Mouse (Mus musculus) retina, postnatal 1 day (tissue): ENCODE measurements around the gene Slc41a1.
A peak's percentile ranks its signal among the peaks of the same experiment; 100 is the strongest.
"Not testable (repeated sequence)": the region's sequence is repeated elsewhere in the genome, so short reads cannot be mapped to it uniquely, and the experiment has no call there.

Experiments used
- DNase-seq: peaks from one replicate; pipeline ENCODE4 v3.0.0-alpha.2; 2012

Slc41a1 gene

DNA sequence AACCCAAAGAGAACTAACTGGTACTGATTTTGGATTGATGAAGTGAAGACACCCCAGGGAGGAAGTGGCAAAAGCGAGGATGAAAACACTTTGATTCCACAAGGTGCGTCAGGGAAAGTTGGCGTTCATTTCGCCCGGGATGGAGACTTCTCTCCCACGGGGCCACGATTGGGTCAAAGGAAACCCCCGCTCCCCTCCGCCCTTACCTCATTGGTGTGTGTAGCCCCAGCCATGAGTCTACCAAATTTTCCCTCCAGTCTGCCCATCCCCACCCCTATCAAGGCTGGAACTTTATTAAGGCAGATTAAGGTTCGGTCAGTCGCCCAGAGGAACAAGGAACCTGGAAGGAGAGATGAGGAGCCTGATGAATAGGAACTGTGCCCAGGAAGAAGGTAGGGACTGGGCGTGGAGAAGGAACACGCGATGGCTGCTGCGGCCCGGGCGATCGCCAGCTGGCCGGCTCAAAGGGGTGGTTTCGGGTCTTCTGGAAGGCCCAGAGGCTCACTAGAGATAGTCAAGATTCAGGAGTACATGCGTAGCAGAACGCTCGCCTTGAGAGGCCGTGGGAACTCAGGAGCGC lies at the start of gene Slc41a1:
Gene Slc41a1, plus strand, starts transcription at position 287 of the 580 bp plus-strand sequence.
- DNase-seq = no peak

DNA sequence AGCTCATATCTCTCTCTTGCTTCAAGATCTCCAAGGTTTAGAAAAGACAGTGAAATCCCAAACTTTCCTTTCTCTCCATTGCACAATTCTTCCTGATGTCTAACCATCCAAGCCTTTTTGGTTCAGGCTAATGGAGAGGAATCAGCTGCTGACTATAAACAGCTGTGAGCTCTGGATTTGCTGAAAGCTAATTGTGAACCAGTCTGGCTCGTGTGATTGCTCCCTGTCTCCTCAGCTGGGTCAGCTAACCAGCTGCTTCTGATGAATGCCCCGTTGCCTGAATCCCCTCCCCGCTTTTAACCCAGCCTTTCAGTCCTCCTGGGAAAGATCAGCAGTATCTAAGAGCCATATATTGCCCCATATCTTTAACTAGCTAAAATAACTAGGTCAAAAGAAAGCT lies 32.7 kb upstream of the Slc41a1 start:
- DNase-seq = peak; percentile 61

DNA sequence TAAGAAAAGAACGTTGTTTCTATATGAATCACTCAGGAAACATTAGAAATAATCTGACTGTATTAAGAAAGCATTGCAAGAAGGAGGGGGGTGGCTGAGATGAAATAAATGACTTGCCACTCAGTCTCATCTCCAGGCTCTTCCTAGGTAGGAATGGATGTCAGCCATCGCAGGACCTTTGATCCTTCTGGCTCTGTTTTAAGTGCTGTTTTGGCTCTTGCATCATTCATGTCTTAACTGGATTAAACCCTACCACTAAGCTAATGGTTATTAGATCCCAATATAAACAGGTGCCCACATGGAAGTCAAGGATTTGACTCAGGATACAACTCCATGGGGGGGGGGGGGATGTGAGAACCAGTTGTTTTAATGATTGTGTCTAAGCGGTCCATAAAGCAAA lies 32.1 kb upstream of the Slc41a1 start:
- DNase-seq = no peak

DNA sequence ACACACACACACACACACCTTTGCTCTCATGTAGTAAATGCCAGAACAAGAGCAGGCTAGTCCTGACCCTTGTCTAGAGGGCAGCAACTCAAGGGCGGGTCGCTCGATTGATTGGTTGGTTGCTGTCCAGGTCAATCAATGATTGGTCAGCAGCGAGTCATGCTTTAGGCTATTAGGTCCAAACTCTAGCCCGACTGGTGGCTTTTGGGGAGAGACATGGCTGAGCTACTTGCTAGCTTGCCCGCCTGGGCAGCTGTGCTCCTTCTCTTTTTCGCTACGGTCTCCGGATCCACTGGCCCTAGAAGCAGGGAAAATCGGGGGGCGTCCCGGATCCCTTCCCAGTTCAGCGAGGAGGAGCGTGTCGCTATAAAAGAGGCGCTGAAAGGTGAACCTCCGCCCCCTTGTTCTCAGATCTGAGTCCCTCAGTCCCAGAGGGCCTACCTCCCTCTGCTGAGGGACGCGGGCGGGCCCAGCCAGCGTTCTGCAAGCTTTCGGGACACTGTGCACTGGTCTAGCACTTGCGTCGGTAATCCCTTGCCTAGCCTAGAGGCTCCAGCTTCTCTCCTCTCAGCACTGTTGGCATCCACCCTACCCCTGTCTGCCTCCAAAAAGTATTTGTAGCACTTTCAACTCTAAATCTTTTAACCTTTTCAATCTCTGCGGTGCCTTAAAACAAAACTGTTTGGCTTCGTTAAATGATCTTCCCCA lies 29.9 kb upstream of the Slc41a1 start, which contains the start of gene Pm20d1:
Gene Pm20d1, plus strand, starts transcription at position 180 of the 708 bp plus-strand sequence.
- peak; percentile 55 for DNase-seq

DNA sequence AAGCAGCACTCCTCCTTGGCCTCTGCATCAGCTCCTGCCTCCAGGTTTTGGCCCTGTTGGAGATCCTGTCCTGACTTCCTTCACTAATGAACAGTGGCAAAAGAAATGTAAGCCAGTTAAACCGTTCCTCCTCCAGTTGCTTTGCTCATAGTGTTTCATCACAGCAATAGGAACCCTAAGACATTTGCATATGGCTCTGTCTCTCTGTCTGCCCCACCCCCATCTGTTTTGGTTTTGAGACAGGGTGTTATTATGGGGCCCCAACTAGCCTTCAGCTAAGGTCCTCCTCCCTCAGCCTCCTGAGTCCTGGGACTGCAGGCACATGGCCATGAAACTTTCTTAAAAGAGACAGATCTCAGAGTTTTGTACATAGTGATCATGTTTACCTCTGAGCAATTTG lies 27.3 kb upstream of the Slc41a1 start:
- no peak for DNase-seq

DNA sequence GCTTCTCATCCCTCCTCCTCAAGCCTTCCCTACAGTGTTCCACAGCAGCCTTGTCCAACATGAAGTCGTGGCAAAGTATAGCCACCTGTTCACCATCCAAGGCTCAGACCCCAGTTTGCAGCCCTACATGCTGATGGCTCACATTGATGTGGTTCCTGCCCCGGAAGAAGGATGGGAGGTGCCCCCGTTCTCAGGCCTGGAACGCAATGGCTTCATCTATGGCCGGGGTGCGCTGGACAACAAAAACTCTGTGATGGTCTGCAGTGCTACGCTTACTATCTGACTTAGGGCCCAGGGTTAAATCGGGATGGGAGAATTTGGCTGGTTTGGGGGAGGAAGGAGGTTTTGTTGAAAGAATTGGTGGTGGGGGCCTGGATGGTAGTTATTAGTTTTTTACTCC lies 26.2 kb upstream of the Slc41a1 start:
- DNase-seq = no peak

DNA sequence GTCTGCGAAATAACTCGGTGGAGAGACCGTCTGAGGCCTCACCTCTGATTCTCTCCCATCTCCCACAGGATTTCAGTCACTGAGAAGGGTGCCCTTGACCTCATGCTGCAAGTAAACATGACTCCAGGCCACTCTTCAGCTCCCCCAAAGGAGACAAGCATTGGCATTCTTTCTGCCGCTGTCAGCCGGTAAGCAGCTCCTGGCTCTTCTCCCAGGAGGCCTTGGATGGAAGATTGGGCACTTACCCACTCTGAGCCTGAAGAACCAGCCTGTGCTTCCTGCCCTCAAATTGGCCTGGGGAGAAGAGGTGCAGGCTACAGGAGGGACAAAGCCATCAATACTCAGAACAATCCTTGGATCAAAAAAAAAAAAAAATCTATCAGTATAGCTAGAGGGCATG lies 24.6 kb upstream of the Slc41a1 start:
- DNase-seq = no peak

DNA sequence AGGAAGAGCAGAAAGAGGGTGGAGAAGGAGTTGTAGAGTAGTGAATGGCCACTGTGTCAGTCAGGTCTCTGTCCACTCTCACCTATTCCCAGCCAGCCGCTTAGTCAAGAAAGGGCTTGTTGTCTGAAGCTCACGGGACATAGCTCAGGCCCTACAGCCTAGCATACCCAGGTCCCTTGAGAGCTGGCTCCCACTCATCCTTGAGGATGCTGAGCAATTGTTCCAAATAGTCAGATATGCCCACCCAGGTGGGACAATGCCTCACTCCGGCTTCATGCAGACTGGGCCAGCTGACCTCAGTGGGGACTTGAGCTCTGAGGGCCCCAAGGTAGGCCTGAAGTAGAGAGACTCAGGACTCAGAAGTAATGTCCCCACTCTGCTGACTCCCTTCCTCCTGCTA lies 23.1 kb upstream of the Slc41a1 start:
- DNase-seq = no peak

DNA sequence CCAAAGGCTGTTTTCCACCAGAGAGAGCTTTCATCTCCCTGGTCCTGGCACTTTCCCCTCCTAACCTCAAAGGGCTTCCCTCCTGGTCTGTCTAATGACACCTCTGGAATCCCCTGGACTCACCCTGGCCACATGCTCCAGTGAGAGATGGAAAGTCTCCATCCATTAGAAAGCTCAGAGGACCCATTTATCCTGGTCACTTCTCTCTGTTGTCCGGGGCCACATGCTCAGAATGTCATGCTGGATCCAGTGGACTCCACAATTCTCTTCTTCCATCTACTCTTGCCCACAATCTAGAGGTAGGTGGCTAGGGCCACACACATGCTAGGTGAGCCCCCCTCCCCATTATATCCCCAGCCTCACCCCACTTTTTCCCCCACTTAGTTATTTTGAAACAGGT lies 18.3 kb upstream of the Slc41a1 start:
- no peak for DNase-seq

DNA sequence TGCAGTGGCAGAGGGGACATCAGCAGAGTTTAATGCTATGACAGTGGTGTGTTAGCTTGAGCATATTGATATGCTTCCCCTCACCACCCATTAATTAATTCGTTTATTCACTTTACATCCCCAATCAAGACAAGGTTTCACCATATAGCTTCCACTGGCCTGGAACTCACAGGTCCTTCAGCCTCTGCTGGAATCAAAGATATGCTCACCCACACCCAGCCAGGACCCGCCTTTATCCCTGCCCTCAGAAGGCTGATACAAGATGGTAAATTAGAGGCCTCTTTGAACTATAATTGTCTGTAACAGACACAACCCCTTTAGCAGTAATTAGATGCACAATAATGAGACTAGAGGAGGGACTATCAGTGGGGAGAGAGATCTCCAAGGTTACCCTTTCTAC lies 17.6 kb upstream of the Slc41a1 start:
- DNase-seq = no peak

DNA sequence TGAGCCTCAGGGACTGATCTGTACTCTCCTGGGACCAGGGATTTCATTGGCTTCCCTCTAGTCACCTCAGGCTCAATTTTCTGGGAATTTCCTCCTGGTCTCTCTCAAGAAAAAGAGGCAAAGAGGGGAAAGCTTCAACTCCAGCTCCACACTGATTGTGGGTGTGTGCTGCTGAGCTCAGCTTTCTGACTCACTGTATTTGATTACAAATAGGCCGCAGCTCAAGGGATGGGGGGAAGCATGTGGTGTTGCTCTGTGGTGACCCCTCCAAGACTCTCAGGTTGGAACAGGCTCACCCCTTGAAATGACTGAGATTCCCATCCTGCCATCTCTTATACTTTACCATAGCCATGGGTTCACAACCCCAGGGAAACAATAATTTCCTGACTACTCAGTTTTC lies 15.9 kb upstream of the Slc41a1 start:
- no peak for DNase-seq

DNA sequence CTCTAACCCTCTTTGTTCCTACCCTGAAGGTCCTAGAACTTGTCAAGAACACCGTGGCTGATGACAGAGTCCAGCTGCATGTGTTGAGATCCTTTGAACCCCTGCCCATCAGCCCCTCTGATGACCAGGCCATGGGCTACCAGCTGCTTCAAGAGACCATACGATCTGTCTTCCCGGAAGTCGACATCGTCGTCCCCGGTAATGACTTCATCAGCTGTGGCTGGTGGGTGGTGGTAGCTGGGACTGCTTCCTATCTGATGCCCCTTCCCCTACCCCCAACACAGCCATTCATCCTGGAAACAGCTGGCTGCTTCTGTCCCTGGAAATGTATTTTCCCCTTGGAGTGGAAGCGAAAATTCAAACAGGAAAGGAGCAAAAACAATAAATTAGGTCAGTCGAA lies 15.3 kb upstream of the Slc41a1 start:
- DNase-seq = no peak

DNA sequence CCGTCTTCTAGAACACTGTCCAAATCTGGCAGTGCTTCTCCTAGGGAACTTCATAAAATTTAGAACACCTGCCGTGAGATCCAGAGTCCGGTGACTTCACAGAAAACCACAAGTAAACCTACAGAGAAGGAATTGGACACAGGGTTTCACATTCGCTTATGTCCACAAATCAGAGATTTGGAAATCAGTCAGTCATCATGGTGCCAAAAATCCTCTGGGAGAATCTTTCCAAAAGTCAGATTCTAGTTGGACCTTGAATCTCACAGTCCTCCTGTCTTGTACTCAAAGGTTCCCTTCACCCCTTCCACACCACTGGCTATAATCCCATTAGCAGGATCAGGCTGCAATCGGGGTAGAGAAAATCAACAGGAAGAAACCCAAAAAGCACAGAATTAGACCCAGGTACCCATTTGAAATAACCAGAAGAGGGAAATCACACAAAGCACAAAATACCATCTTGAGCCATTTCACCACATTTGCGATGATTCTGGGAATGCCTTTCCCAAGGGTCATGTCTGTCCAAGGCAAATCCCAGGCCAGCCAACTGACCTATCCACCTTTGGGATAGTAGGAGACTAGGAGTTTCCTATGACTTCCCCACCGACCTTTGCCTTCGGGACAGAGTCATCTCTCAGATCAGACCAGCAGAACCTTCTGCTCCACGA lies 14.5 kb upstream of the Slc41a1 start:
- DNase-seq = no peak

DNA sequence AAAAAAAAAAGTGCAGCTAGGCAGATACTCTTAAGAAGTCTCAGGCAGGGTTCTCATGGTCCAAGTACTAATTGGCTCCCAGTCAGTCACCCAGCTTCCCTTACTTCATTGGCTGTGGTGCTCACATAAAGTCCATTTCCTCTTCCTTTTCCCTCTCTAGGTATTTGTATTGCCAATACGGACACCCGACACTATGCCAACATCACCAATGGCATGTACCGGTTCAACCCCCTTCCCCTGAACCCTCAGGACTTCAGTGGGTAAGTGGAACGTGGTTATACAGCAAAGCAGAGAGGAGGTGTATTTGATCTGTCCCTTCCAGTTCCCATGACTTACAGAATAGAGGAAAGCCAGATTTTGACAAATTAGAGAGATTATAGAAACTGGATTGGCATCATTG lies 13.6 kb upstream of the Slc41a1 start:
- no peak for DNase-seq

DNA sequence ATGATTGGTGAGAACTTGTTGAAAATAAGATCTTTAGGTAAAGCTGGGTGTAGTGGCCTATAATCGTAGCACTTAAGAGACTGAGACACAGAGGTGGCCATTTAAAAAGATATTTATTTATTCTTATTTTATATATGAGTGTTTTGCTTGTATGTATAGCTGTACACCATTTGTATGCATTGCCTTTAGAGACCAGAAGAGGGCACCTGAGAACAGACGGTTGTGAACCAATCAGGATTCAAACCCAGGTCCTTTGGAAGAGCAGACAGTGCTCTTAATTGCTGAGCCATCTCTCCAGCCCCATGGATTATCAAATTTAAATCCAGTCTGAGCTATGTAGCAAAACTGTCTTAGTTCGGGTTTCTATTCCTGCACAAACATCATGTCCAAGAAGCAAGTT lies 13.1 kb upstream of the Slc41a1 start:
- no peak for DNase-seq

DNA sequence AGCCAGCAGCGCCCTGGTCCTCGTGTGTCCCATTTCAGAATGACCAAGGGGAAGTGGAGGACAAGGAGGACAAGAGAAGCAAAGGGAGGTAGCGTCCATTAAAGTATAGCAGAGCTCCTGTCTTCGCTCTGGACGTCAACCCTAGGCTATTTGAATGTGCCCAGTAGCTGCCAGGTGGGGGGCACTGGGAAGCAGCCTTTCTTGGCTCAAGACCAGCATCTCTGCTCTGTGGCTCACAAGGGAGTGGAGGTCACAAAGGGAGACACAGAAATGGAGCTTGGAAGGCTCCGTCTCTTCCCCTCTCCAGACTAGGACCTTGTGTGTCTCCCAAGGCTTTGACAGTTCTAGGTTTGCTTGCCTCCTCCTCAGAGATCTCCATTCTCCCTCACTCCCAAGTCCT lies 10.4 kb upstream of the Slc41a1 start:
- no peak for DNase-seq

DNA sequence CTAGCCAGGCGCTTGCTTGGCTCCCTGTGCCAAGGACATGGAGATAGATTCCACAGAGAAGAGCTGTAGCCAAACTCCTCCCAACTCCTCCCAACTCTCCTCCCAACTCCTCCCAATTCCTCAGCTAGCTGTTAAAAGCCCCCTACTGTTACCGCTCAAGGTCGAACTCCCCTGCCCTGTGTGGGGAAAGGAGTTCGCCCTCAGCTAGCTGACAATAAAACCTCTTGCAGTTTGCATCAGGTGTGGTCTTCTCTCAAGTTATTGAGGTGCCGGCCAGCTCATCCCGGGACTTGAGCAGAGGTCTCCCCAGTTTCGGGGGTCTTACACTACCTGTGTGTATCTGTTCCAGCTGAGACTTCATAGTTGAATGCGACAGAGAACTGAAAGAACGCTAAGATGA lies 6.9 kb upstream of the Slc41a1 start:
- not testable (repeated sequence) for DNase-seq

DNA sequence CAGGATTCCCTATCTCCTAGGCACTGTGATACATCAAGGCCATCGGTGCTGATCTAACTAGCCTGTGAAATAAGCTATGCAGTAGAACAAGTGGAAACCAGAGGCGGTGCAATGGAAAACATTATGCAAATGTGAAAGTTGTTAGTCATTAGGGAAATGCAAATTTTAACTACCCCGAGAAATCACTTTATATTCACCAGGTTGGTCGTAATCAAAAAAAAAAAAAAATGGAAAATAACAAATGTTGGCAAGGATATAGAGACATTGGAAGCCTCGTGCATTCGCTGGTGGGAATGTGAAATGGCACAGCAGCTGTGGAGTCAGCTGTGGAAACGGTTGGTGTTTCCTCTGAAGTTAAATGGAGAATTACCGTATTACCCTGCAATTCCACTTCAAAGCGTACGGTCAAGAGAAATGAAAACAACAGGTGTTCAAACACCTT lies 6.4 kb upstream of the Slc41a1 start:
- DNase-seq = no peak

DNA sequence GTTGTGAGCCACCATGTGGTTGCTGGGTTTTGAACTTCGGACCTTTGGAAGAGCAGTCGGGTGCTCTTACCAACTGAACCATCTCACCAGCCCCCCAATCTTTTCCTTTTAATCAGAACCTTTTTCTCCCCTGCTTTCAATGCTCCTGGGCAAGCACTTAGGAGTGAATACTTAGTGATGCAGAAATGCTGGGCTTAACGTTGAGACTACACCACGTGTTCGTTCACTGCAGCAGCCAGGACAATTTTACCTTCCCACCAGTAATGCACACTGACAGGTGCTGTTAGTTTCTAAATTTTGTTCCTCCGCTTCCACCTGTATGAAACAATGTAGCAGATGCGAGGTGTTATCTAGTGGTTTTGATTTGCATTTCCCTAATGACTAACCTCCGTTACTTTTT lies 5.0 kb upstream of the Slc41a1 start:
- peak; percentile 21 for DNase-seq

DNA sequence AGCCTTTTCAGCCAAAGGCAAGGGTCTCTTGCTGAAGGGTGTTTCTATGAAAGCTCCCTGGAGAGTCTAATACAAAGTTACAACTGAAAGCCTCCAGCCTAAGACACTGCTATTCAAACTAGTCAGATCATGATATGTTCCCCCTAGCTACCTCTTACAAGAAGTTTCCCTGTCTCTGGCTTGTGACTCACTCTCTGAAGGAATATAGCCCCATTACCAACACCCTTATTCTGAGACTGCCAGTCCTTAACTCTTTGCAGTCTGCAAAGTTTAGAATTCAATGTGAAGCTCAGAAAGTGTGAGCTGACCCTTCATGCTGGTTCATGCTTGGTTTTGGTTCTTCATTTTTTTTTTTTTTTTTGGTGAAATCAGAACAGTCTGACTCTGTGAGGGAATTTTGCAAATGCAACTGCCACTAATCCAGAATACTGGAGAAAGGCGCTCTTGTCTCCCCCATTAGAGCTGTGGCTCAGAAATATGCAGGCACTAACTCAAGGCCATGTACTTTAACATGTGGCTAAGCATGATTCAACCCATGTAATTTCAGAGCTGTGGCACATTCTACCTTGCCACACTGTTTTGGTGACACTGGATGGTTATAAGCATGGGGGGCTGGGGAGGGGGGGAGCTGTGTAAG lies 4.3 kb upstream of the Slc41a1 start:
- no peak for DNase-seq

DNA sequence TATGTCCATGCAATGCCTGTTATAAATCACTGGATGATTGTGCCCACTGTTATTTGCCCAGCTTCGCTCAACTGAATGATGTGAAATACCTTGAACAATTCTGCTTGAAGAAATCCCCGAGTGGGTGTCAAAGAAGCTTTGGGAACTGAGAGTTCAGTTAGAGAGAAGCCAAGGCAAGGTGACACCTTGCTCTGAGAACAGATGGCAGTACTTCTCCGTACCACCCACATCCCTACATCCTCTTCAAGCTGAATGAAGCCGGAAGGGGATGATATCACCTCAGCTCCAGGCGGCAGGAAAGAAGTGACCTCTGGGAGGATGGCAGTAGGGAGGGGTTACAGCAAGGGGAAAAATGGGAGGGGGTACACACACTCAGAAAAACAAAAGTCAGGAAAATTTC lies 3.7 kb upstream of the Slc41a1 start:
- DNase-seq = no peak

DNA sequence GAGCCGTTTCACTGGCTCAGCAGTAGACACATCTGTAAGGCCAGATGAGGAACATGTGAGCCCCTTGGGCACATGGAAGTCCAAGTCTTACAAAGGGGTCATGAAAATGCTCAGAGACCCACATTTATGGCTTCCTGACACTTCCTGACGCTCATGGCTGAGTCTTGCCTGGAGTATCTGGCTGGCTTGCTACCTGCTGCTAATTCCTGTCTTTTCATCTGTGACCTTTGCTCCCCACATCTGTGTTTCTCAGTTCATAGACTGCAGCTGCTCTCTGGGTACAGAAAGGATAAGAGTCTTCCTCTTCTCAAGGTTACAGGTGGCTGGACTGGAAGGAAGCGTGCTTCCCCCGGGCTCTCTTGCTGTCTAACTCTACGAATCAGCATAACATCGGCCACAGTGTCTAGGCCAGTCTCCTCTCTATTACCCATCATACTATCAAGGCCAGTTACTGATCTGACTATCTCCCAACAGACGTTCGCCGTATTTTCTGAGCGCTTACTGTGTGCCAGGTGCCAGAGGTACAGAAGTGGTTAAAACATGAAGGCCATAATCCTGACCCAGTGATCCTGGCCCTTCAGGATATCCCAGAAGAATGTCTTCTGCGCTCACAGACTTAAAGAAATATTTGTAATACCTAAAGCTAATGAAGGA lies 2.6 kb upstream of the Slc41a1 start:
- no peak for DNase-seq

DNA sequence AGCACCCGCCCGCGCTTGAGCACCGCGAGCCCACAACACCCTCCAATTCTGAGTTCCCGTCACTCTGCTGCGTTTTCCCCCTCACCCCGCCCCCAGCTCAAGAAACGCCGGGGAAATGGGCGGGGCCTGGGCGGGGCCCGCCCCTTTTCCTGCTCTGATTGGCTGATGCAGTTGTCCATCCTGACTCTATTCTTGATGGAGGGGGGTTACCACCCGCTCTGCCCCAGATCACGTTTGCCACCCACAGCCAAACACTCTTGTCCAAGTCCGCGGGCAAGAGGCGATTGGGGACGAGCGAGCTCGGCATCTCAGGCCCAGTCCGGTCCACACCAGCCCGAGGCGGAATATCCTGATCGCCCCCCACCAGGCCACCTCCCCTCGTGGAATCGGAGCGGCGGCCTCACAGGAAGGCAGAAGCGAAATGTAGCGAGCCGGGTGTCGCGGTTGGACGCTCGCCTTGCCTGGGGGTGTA lies 530 bp downstream of the Slc41a1 start:
- DNase-seq = peak; percentile 98
